Mouse (Mus musculus) liver, adult 2 months (tissue): Measurements from ENCODE around the gene Fam168b.

ENCODE experiments used
- CTCF ChIP-seq: fragments of 200-500 bp; IDR thresholded peaks from 2 replicates; pipeline ENCODE4 v1.5.1; 2011; ENCODE audit warnings: low read depth, low read length, control low read depth
- POLR2A ChIP-seq: fragments of 200-500 bp; IDR thresholded peaks from 2 replicates; pipeline ENCODE4 v1.6.1; 2011; ENCODE audit warnings: low read length, control low read depth; ENCODE audit not compliant: insufficient read depth; ENCODE audit errors: extremely low read depth

DNA sequence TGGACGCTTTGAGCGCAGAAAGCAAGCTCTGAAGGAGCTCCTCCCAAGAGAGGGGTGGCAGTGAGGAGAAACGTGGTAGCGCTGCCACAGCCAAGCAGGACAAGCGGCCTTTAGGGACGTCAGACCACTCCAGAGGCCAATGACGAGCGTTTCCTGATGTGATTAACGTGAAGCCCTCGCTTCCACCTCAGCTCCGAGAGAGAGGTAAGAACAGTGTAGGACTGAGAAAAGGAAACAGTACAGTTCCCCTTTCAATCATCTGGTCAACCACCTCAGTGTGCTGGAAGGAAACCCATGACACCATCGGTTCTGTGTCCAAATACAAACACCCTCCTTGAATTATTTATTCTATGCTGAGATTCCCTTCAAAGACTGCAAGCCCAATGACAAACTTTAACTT is 3.6 kb downstream of the Fam168b start:
- TF ChIP-seq CTCF = no peak
- TF ChIP-seq POLR2A = no peak
